Mouse (Mus musculus): ENCODE measurements at regions not wholly inside any gene's neighbourhood (a gene's known extent, or its start where the extent isn't known, plus 50 kb on each side); places are given as distances from the start of the nearest gene placed in this dataset.

DNA sequence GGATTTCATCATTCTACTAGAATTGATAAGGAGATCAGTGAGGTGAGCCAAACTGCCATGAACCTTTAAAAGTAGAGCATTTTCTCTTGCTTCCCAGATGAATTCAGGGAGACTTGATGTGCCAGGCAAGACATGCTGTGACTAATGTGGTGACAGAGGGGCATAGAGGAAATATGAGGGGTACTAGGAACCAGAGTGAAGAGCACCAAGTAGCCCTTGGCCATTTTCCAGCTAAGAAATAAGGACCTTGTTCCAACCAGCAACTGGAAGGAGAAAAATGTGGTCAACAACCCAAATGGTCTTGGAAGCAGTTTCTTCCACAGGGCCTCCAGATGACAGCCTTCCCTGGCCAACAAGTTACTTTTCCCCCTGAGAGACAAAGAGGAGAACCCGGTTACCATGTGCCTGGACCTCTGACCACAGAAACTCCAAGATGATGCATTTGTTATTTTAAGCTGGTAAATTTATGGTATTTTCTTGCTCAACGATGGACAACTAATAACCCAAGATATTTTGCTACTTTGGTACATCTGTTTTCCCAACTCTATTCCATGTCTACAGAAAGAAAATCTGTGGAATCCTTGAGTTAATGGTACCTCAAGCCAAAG is 351.8 kb downstream of the Osr1 start:
- DNase-seq: no peak
- intact Hi-C loops (cut with DNase I): no loop called here

DNA sequence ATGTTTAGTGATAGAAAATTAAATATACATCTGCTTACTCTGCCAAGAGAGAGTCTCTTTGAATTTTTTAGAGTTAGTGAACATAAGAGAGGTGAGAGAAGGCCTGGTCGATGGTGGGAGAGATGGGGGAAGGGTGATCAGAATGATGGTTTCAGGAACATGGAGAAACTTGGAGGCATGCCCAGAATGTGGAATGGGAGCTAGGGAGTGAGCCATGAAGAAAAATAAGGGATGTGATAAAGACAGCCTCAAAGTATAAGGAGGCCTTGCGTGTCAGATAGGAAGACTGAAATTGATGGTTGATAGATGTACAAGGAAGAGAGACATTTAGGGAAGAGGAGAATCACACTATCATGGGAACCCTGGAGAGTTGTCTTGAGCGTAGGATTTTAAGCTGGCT is 354.6 kb downstream of the Osr1 start:
- intact Hi-C loops (cut with DNase I): no loop called here
- peak; percentile 29 for DNase-seq

DNA sequence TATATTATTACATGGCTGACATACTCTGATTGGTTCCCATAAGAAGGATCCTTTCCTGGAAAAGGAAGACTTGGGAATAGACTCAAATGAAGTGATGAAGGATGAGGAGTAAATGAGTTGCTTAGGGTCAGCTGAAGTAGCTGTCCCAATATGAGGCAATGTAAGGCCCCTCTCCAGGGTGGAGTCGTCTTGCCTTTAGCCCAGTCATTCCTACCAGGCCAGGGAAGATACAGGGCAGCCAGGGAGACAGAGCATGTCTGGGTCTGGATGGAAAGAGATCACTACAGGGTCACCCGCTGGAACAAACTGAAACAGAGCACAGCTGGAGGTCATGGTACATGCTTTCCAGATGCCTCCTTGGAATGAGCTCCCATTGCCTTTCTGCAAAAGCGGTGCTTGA is 364.2 kb downstream of the Osr1 start:
- no peak for DNase-seq
- intact Hi-C loops (cut with DNase I): no loop called here

DNA sequence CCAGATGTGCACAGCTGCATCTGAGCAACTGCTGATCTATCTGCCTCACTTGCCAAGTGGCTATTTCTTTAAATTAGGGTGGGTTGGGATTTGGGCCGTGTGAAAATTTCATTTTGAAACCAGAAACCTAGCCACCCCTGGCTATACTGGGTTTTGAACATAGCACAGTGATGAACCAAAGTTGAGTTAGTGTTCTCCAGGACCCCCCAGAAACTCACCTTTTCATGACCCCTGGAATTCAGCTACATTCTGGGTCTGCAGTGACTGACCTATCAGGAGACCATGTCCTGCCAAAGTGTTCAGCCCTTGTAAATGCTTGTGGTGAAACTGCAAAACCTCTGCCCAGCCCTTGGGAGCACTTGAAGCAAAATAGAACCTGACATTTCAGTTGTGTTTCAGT is 371.4 kb downstream of the Osr1 start:
- intact Hi-C loops (cut with DNase I): no loop called here
- no peak for DNase-seq

DNA sequence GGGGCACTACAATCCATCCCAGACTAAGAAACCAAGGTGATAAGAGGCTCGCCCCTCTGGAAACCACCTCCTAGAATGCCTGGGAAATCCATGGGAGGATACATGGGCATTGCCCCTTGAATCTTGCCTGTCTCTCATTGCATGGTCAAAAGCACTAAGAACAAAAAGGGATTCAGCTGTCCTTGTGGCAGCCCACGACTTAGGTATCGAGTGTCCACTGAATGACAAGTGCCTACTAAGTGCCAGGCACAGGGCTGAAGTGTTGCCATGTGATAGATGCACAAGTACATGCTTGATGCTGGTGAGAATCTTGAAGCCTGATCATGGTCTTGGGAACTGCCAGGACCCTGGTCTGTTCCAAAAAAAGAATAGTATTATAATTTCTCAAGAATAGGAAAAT is 371.9 kb downstream of the Osr1 start:
- DNase-seq: no peak
- intact Hi-C loops (cut with DNase I): no loop called here

DNA sequence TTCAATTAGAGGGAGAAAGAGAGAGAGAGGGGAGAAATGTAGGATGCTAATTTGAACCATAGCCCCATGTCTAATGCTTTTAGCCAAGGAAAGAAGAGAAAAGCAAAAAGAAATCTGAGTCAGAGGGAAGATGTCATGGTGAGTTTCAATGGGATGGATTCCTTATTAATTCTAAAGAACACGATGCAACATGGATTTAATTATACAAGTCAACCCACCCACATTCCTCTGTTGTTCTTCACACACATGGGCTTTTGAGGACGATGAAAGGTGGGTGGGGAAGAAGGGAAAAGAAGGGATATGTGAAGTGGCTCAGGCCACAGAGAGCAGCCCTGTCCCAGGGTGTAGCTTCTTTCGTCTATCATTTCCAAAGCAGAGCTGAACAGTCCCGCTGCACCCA is 378.9 kb downstream of the Osr1 start:
- DNase-seq: no peak
- intact Hi-C loops (cut with DNase I): no loop called here

DNA sequence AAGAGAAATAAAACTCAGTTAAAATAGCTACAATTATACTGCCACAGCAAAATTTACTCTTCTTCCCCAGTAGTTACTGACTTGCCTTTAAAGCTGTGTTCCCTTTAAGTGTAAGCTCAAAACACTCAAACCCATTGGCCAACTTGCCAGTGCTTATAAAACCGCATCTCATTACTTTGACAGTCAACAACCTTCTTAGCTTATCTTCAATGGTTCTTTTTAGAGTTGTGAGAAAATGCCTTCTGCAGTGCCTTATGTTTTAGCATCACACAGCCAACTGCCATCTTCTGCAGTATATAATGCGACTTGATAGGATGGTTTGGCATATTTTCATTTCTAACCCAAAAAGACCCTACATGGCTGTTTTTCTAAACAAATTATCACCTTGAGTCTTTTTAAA is 382.5 kb downstream of the Osr1 start:
- no peak for DNase-seq

DNA sequence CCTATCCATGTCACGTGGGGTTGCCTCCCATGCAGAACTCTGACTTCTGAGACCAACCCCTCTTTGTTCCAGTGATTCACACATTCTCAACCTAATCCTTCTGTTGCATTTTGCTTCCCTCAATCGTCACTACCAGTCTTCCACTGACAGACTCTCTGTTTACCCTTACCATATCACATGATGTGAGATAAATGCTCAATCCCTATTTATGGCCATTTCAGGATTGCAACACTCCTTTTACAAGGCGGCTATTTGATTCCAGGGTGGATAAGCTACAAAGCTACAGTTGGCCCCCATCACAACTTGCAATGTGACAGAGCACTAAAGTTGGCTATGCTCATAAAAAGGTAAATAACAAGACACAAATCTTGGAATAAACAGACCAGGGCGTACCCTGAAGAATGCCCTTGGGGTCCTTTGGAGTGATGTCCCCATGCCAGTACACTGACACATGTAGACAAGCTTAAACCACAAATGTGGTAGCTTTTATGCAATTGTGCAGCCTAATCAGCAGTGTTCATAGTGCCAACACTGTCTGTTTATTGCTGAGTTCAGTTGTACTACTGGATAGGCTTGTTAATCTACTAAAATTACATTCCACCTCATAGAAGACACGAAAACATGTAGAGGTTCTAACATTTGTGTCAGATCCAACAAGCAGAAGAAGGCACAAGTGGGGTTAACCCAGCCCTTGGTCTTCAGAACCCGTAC is 384.4 kb downstream of the Osr1 start:
- intact Hi-C loops (cut with DNase I): no loop called here
- DNase-seq: no peak

More for the DNA sequence above, 382.5 kb downstream of the Osr1 start:
- intact Hi-C loops (cut with DNase I): no loop called here

DNA sequence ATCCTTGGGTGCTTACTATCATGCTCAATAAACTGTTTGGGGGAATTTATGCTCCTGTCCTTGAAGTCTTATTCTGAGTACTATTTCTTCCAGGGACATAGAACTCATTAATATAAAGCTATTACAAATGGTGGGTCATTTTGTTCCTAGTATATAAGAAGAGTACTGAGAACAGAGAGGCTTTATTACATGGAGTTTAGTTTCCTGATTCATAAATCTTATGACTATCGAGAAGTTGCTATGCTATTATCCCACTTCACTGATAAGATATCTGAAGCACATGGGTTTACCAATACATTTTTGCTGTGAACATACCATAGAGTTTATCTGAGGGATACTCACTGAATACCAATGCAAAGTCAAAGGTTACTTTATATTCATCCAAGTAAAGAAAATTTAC is 399.5 kb downstream of the Osr1 start:
- no peak for DNase-seq
- intact Hi-C loops (cut with DNase I): no loop called here

DNA sequence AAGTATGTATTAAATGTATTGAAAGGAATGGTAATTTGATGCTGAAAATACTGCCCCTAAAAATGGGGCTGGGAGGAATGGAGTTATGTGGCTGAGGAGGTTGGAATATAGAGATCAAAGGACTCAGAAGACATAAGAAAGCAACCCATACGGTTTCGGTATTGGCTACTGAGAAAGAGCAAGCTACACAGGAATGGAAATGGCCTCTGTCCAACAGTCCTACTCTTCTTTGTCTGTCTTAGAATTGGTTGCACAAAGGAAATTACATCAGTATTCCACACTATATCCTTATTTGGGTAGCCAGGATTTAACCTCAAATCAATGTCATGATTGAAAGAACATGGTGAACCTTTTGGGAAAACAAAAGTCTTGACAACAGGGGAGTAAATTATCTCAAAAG is 399.0 kb upstream of the Nt5c1b start:
- DNase-seq: no peak
- intact Hi-C loops (cut with DNase I): no loop called here

DNA sequence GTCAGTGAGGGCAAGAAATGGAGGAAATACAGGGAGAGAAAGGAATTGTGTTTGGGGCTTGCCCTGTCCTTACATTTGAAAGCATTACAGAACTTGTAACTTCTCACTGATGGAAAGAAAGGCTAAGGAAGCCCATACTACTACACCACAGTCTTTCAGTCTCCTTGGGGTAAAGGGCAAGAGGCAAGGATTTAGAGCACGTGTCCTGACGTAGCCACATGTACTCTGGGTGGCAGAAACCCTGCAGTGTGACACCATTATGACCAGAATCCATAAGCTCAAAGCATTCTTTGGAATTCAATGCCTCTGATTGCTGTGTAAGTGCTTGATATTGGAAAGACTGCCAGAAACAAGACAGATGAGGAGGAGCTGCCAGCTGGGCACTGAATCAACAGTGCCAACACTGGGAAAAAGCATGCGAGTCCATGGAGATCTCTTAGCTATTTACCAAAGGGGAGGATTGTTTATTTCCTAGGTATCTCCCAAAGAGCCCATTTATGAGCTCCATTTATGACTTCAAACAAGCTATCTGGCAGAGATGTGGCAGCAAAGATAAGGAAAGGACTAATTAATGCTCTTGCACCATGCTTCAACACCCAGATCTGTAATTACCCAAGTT is 391.2 kb upstream of the Nt5c1b start:
- DNase-seq: peak; percentile 28
- intact Hi-C loops (cut with DNase I): no loop called here

DNA sequence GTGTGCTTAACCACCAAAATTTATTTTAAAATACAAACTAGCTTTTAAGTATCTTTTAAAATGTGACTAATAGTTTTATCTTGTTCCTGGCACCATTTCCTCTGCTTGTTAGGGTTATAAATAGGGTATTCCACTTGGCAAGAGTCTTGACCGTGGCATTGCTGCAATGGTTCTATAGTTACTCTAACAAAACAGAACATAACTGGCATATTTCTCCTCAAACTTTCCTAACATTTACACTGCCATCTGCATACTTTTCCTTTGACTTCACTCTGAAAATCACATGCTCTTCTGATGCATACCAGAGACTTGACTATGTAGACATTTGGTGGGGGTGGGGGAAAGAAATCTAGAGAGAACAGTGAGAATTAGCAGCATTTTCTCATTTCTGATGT is 390.7 kb upstream of the Nt5c1b start:
- no peak for DNase-seq
- intact Hi-C loops (cut with DNase I): no loop called here

DNA sequence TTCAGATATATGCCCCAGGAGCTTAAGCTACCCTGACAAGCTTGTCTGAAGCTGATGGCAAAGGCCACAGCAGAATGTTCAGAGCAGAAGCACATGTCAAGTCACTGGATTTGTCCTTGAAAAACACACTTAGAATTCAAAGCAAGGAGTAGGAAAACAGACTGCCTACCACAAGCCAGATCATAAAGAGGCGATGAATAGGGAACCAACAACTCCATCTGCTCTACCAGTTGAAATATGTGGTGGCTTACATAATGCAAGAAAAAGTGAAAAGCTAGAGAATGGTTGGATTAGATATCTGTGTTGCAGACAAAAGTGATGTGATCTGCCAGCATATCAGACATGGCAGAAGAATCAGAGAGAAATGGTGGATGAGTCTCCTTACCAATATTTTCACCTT is 378.5 kb upstream of the Nt5c1b start:
- no peak for DNase-seq
- intact Hi-C loops (cut with DNase I): no loop called here

DNA sequence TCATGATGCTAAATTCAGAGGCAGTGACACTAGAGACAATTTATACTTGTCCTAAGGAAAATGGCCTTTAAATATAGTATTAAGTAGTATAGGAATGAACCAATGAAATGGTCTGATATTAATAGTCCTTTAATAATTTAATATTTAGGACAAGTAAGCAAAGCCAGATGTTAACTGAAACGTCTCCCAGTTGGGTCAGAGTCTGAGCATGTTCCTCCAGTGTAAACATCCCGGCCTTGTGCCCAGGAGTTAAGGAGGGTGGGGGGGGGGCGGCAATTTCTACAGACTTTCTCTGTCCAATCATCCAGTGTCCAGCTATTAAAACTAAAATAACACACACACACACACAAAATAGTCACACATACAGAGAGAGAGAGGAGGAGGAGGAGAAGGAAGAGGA is 374.1 kb upstream of the Nt5c1b start:
- DNase-seq: no peak
- intact Hi-C loops (cut with DNase I): no loop called here

DNA sequence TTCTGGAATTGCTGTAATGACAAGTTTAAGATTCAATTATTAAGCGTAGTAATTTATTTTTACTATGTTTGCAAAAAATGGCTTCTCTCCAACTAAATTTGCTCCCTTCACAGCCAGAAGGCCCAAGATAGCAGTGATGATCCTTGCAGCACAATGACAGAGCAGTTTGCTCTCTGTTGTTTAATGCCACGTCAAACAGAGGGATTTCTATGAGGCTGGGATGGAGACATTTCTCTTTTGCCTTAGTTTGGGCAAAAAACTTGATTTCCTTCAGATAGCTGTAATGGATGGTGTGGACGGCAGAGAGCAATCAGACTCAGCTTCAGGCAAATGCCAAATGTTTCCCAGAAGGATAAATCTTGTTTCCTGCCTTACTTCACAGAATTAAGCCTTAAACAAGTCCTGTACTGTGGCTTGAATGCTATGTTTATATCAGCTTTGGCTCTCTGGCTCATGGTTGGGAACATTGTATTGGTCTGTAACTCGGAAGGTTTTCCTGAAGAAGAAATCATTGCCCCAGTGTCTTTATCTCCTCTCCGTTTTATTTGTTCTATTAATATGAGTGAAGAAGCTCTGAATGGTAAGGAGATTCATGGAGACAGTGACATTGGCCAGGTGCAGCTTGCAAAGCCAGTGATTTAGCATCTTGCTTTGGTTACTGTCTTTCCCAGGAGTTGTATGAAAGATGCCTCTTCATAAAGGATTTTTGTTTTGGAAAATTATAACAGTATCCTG is 373.2 kb upstream of the Nt5c1b start:
- DNase-seq: no peak
- intact Hi-C loops (cut with DNase I): no loop called here

DNA sequence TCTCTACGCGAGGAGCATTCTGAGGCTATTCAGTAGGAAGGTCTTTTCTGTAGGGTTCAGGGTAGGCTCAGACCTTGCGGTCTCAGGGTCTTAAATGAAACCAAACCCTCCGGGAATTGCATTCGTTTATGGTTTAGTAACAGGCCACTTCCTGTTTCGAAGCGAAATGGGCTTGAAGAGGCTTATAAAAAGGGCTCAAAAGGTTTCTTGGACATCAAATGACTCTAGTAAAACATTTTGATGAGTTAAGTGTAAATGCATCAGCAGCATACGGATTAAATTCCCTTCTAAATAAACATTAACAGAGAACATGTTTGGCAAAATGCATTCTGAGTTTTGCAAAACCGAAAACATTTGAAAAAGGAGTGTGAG is 372.6 kb upstream of the Nt5c1b start:
- DNase-seq: no peak
- intact Hi-C loops (cut with DNase I): no loop called here

DNA sequence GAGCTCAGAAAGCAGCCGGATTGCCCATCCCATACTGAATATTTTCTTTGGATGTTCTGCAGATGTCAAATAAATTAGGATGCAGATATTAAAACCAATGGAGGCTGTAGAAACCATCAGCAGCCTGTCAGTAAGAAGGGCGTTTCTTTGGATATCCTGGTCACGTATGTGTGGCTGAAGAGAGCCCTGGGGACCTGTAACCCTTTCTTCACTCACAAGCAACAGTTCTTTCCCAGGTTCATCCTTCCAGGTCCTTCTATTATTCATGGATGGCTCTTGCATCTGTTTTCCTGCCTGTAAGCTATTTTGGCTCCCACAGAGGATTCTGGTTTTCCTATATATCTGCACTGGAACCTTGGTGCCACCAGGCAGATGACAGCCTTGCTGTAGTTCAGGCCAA is 372.2 kb upstream of the Nt5c1b start:
- DNase-seq: no peak
- intact Hi-C loops (cut with DNase I): no loop called here

DNA sequence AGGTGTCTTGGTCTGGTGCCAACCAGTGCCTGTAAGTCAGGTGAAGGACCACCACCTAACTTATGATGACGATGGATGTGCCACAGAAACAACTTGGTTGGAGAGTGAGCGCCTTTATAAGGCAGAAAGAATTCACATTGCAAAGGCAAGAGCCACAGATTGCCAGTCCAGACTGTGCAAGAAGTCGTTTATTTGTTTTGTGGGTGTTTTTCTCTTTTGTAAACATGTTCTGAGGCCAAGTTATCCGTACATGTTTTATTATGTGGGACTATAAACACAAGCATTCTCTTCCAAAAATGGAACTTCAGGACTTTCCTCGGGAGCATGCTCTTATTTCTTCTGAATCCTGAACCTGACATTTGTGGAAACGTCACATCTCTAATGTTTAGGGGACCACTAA is 369.8 kb upstream of the Nt5c1b start:
- intact Hi-C loops (cut with DNase I): no loop called here

DNA sequence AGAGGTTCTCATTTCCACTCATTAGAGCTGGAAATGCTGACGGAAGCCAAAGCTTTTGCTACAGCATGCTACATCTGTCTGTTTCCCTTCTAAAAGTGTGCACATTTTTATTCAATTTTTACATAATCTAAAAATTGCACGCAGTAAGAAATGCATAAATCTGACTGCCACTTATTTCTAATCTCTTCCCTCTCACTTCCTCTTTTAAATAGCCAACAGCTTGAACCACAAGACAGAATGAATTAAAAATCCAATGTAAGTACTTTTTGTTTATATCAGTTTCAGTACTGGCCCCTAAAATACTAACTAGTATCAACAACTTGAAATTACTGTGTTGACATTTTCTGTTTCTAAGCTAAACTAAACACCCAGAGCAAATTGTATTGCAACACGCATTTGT is 361.3 kb upstream of the Nt5c1b start:
- intact Hi-C loops (cut with DNase I): no loop called here
- DNase-seq: no peak

More for the DNA sequence above, 369.8 kb upstream of the Nt5c1b start:
- no peak for DNase-seq

DNA sequence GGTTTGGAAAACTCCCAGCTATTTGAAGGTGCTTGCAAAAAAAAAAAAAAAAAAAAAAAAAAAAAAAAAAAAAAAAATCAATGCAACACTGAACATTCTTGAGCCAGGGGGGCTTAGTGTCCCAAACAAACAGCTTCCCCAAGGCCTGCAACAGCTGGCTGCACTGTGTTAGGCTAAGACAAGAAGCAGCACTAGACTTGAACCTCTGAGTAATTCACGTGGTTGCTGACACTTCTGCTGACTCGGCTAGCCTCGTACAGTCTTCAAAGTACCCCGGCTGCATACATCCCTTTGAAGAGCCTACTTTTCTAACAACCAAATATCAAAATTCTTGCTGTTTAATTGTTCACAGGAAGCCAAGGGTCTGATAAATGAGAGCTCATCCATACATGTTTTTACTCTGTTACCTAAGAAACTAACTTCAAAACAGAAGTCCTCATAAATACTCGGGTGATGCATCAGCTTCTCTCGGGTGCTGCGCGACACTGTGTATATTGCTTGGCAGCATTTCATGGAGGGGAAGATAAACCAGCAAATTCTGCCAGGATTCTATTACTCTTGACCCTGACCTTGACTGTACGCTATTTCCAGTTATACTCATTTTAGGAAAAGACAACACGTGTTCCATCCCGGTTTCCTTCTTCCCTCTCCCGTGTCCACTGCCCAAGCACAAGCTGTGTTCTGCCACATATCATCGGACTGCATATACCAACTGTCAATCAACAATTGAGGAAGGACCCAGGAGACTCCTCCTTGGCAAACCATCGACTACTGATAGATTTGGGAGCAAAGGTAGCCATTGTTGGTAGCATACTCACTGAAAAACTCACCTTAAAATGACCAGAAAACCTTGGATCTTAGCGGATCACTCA is 352.8 kb upstream of the Nt5c1b start:
- intact Hi-C loops (cut with DNase I): no loop called here
- DNase-seq: no peak

DNA sequence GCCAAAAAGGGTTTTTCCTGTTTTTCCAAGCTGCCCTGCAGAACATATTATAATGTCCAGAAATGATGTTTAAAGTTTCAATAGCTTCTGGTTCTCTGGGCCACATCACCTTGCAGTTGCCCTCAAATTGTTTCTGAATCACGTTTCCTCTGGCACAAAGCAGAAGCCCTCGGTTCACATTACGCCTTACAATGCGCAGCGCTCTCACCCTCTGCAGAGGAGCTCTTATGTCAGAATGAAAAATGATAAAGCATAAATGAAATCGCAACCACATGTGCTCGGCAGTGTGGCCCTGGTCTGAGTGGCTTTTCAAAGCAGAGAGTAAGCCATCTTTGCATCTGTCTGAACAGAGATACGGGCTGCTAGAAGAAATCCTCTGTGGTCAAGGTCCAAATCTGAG is 334.3 kb upstream of the Nt5c1b start:
- intact Hi-C loops (cut with DNase I): no loop called here
- no peak for DNase-seq

All from left cerebral cortex, postnatal 4 days (tissue).